Comparison of ENCODE assay signal across 11 mouse cellular contexts in genomic region chr11:96315344-96315681, GRCm38 (mm10). TPM values are rescaled to one million over a fixed set of nuclear protein-coding genes. Genes with fewer than 3 reads are reported as not detected.
DNase-seq lines count a peak whose midpoint lies in the region; ATAC-seq and TF ChIP-seq lines count a peak whose summit lies in the region.
"Had no signal": no experiment of that assay in that cellular context is flagged by ENCODE, and none has a peak within 500 bp of the region (broad histone marks: within the 10 kb centered on the region; RNA-seq: fewer than 3 reads in every experiment).

No protein-coding gene starts in this region.

- ATAC-seq in heart, postnatal 0 days (ENCODE audit: insufficient read depth, low read depth): no peak
- no peak for ATAC-seq in hindbrain, embryonic 14.5 days (ENCODE audit: low FRiP score)
- no peak for ATAC-seq in liver, embryonic 15.5 days (ENCODE audit: insufficient read depth)
- no peak for ATAC-seq in forebrain, embryonic 13.5 days

- no peak for TF ChIP-seq CTCF in heart, postnatal 0 days (IDR thresholded peaks at IDR 0.05; ENCODE audit: low read depth)

- H3K9ac ChIP-seq in heart, postnatal 0 days (replicated peaks; ENCODE audit: low read depth, low read length): no peak overlapping the region
- H3K9ac ChIP-seq in hindbrain, embryonic 14.5 days: peak overlapping the region; percentile 97
- H3K9ac ChIP-seq in liver, embryonic 15.5 days: no peak overlapping the region
- H3K9ac ChIP-seq in forebrain, embryonic 13.5 days: no peak overlapping the region
- H3K9ac ChIP-seq: liver, embryonic 14.5 days had no signal

- H3K4me3 ChIP-seq in heart, postnatal 0 days (ENCODE audit: low read depth, low read length): peak overlapping the region; percentile 12
- peak overlapping the region; percentile 95 for H3K4me3 ChIP-seq in brown adipose tissue, adult 24 weeks (ENCODE audit: insufficient read depth, low read depth, low read length)
- peak overlapping the region; percentile 48 for H3K4me3 ChIP-seq in hindbrain, embryonic 14.5 days (replicated peaks; ENCODE audit: low read length)
- no peak overlapping the region for H3K4me3 ChIP-seq in liver, embryonic 15.5 days (replicated peaks)
- no peak overlapping the region for H3K4me3 ChIP-seq in forebrain, embryonic 13.5 days
- H3K4me3 ChIP-seq: erythroblast, embryonic 14.5 days had no signal

- H3K27ac ChIP-seq in heart, postnatal 0 days (ENCODE audit: low read depth): no peak overlapping the region
- H3K27ac ChIP-seq in brown adipose tissue, adult 24 weeks (replicated peaks; ENCODE audit: low read depth, low read length): peak overlapping the region; percentile 95
- peak overlapping the region; percentile 99 for H3K27ac ChIP-seq in hindbrain, embryonic 14.5 days
- H3K27ac ChIP-seq in liver, embryonic 15.5 days (replicated peaks): no peak overlapping the region
- no peak overlapping the region for H3K27ac ChIP-seq in forebrain, embryonic 13.5 days
- H3K27ac ChIP-seq: liver, embryonic 14.5 days had no signal

- peaks cover 100% of the 10 kb centered on the region for H3K27me3 ChIP-seq in heart, postnatal 0 days (ENCODE audit: control insufficient read depth, insufficient read depth, low read length)
- H3K27me3 ChIP-seq in hindbrain, embryonic 14.5 days (ENCODE audit: control insufficient read depth, insufficient read depth, low read length): peaks cover 89% of the 10 kb centered on the region
- H3K27me3 ChIP-seq in liver, embryonic 15.5 days: peaks cover 100% of the 10 kb centered on the region
- peaks cover 100% of the 10 kb centered on the region for H3K27me3 ChIP-seq in forebrain, embryonic 13.5 days

- peak overlapping the region; percentile 41 for H3K4me2 ChIP-seq in heart, postnatal 0 days (ENCODE audit: low read depth, low read length)
- H3K4me2 ChIP-seq in hindbrain, embryonic 14.5 days (replicated peaks): peak overlapping the region; percentile 77
- H3K4me2 ChIP-seq in liver, embryonic 15.5 days: 0 out of 2 replicates have a peak overlapping the region, but pooled peaks have one; percentile 18
- H3K4me2 ChIP-seq in forebrain, embryonic 13.5 days: no peak overlapping the region

- H3K36me3 ChIP-seq in heart, postnatal 0 days (replicated peaks; ENCODE audit: control insufficient read depth, insufficient read depth, low read length): no peaks in the 10 kb centered on the region
- H3K36me3 ChIP-seq in hindbrain, embryonic 14.5 days (replicated peaks; ENCODE audit: control insufficient read depth, insufficient read depth): no peaks in the 10 kb centered on the region
- H3K36me3 ChIP-seq in liver, embryonic 15.5 days (replicated peaks): no peaks in the 10 kb centered on the region
- H3K36me3 ChIP-seq in forebrain, embryonic 13.5 days (ENCODE audit: poor library complexity, severe bottlenecking): no peaks in the 10 kb centered on the region

- 13% methylated on average over 5 of the region's 5 CpGs for WGBS in heart, postnatal 0 days
- WGBS in hindbrain, embryonic 14.5 days: under 1% methylated on average over 5 of the region's 5 CpGs
- 22% methylated on average over 5 of the region's 5 CpGs for WGBS in liver, embryonic 15.5 days (ENCODE audit: insufficient replicate concordance)
- WGBS in forebrain, embryonic 13.5 days: 3% methylated on average over 5 of the region's 5 CpGs

- DNase-seq in heart, postnatal 0 days (ENCODE audit: low spot score): no peak
- no peak for DNase-seq in heart, adult 8-10 months (ENCODE audit: low spot score)
- no peak for DNase-seq in hindbrain, embryonic 14.5 days (ENCODE audit: low spot score)
- DNase-seq in cerebellum, postnatal 36 days: no peak
- DNase-seq in layer of hippocampus, adult 9-10 months (ENCODE audit: low spot score): no peak
- DNase-seq: cerebellum, adult 11-12 months had no signal

- H3K4me1 ChIP-seq in heart, postnatal 0 days (ENCODE audit: control insufficient read depth, insufficient read depth): no peaks in the 10 kb centered on the region
- H3K4me1 ChIP-seq in brown adipose tissue, adult 24 weeks (ENCODE audit: control insufficient read depth, insufficient read depth, insufficient read length, low read length): peaks cover 13% of the 10 kb centered on the region
- H3K4me1 ChIP-seq in hindbrain, embryonic 14.5 days (replicated peaks; ENCODE audit: control insufficient read depth, insufficient read depth, low read length): no peaks in the 10 kb centered on the region; the same call in 1 of the 2 replicates
- peaks cover 3% of the 10 kb centered on the region; the same call in 1 of the 2 replicates for H3K4me1 ChIP-seq in liver, embryonic 15.5 days (replicated peaks)
- no peaks in the 10 kb centered on the region for H3K4me1 ChIP-seq in forebrain, embryonic 13.5 days

- TF ChIP-seq EP300 in heart, postnatal 0 days (IDR thresholded peaks at IDR 0.05; ENCODE audit: low read depth): no peak

- H3K9me3 ChIP-seq in heart, postnatal 0 days (replicated peaks; ENCODE audit: control insufficient read depth, low read length): no peaks in the 10 kb centered on the region
- no peaks in the 10 kb centered on the region for H3K9me3 ChIP-seq in hindbrain, embryonic 14.5 days (ENCODE audit: control insufficient read depth, low read length)
- H3K9me3 ChIP-seq in liver, embryonic 15.5 days (replicated peaks): no peaks in the 10 kb centered on the region
- no peaks in the 10 kb centered on the region for H3K9me3 ChIP-seq in forebrain, embryonic 13.5 days (replicated peaks)

RNA-seq across cellular contexts. Expression of gene Hoxb4, which starts 2.8 kb away (rescaled TPM):
- 0.39 and 2.3 TPM in 2 replicates for total RNA-seq in heart, postnatal 0 days (2014; rRNA removed; ENCODE audit: low replicate concordance)
- 0.19 and 0.25 TPM in 2 replicates for polyA plus RNA-seq in heart, postnatal 0 days (2015; fragmentation: Nextera tagmentation; extraction: Ambion mirVana)
- under 1 TPM; 0.35 to 0.63 (median 0.53) TPM for total RNA-seq in heart, adult 8-10 months (2022)
- 6.0 and 6.4 TPM in 2 replicates for polyA plus RNA-seq in brown adipose tissue, adult 24 weeks (2012; ENCODE audit: insufficient read depth, insufficient read length, missing spikeins)
- 4.0 and 5.4 TPM in 2 replicates for polyA plus RNA-seq in hindbrain, embryonic 14.5 days (2014; fragmentation: Nextera tagmentation; extraction: Ambion mirVana)
- polyA plus RNA-seq in liver, embryonic 15.5 days (2015; fragmentation: Nextera tagmentation; extraction: Ambion mirVana): 0.10 TPM in 2 replicates
- not detected in 2 replicates for polyA plus RNA-seq in forebrain, embryonic 13.5 days (2015; fragmentation: Nextera tagmentation; extraction: Ambion mirVana)
- polyA plus RNA-seq: erythroblast, embryonic 14.5 days had no signal

RNA-seq across cellular contexts. Expression of gene Hoxb3, which starts 7.8 kb away (rescaled TPM):
- 0.08 and 0.66 TPM in 2 replicates for total RNA-seq in heart, postnatal 0 days (2014; rRNA removed; ENCODE audit: low replicate concordance)
- polyA plus RNA-seq in heart, postnatal 0 days (2015; fragmentation: Nextera tagmentation; extraction: Ambion mirVana): 0.15 and 0.32 TPM in 2 replicates
- under 1 TPM; 0.25 to 0.37 (median 0.30) TPM for total RNA-seq in heart, adult 8-10 months (2022)
- polyA plus RNA-seq in brown adipose tissue, adult 24 weeks (2012; ENCODE audit: insufficient read depth, insufficient read length, missing spikeins): 1.7 and 2.0 TPM in 2 replicates
- 12.8 and 17.2 TPM in 2 replicates for polyA plus RNA-seq in hindbrain, embryonic 14.5 days (2014; fragmentation: Nextera tagmentation; extraction: Ambion mirVana)
- 0.05 and 0.26 TPM in 2 replicates for polyA plus RNA-seq in liver, embryonic 15.5 days (2015; fragmentation: Nextera tagmentation; extraction: Ambion mirVana)
- polyA plus RNA-seq in forebrain, embryonic 13.5 days (2015; fragmentation: Nextera tagmentation; extraction: Ambion mirVana): not detected in 2 replicates
- polyA plus RNA-seq: erythroblast, embryonic 14.5 days had no signal

RNA-seq across cellular contexts. Expression of gene Hoxb5, which starts 12.2 kb away (rescaled TPM):
- 0.19 TPM in 1 of 2 replicates, not detected in the other for total RNA-seq in heart, postnatal 0 days (2014; rRNA removed; ENCODE audit: low replicate concordance)
- 0.08 and 0.25 TPM in 2 replicates for polyA plus RNA-seq in heart, postnatal 0 days (2015; fragmentation: Nextera tagmentation; extraction: Ambion mirVana)
- under 1 TPM in 1 of 4 experiments, not detected in 3; 0.11 TPM for total RNA-seq in heart, adult 8-10 months (2022)
- polyA plus RNA-seq in brown adipose tissue, adult 24 weeks (2012; ENCODE audit: insufficient read depth, insufficient read length, missing spikeins): 1.1 and 1.2 TPM in 2 replicates
- 140 and 157 TPM in 2 replicates for polyA plus RNA-seq in hindbrain, embryonic 14.5 days (2014; fragmentation: Nextera tagmentation; extraction: Ambion mirVana)
- polyA plus RNA-seq in liver, embryonic 15.5 days (2015; fragmentation: Nextera tagmentation; extraction: Ambion mirVana): 0.30 and 0.37 TPM in 2 replicates
- polyA plus RNA-seq in forebrain, embryonic 13.5 days (2015; fragmentation: Nextera tagmentation; extraction: Ambion mirVana): 0.09 TPM in 1 of 2 replicates, not detected in the other
- polyA plus RNA-seq: erythroblast, embryonic 14.5 days had no signal

RNA-seq across cellular contexts. Expression of gene Hoxb6, which starts 23.0 kb away (rescaled TPM):
- not detected in 2 replicates for total RNA-seq in heart, postnatal 0 days (2014; rRNA removed; ENCODE audit: low replicate concordance)
- not detected in 2 replicates for polyA plus RNA-seq in heart, postnatal 0 days (2015; fragmentation: Nextera tagmentation; extraction: Ambion mirVana)
- not detected for total RNA-seq in heart, adult 8-10 months (2022)
- 0.91 and 1.9 TPM in 2 replicates for polyA plus RNA-seq in brown adipose tissue, adult 24 weeks (2012; ENCODE audit: insufficient read depth, insufficient read length, missing spikeins)
- 71.4 and 90.1 TPM in 2 replicates for polyA plus RNA-seq in hindbrain, embryonic 14.5 days (2014; fragmentation: Nextera tagmentation; extraction: Ambion mirVana)
- 0.06 TPM in 1 of 2 replicates, not detected in the other for polyA plus RNA-seq in liver, embryonic 15.5 days (2015; fragmentation: Nextera tagmentation; extraction: Ambion mirVana)
- polyA plus RNA-seq in forebrain, embryonic 13.5 days (2015; fragmentation: Nextera tagmentation; extraction: Ambion mirVana): not detected in 2 replicates
- polyA plus RNA-seq: erythroblast, embryonic 14.5 days had no signal

RNA-seq across cellular contexts. Expression of gene Hoxb7, which starts 28.9 kb away (rescaled TPM):
- not detected in 2 replicates for total RNA-seq in heart, postnatal 0 days (2014; rRNA removed; ENCODE audit: low replicate concordance)
- polyA plus RNA-seq in heart, postnatal 0 days (2015; fragmentation: Nextera tagmentation; extraction: Ambion mirVana): 0.20 TPM in 1 of 2 replicates, not detected in the other
- total RNA-seq in heart, adult 8-10 months (2022): not detected
- polyA plus RNA-seq in brown adipose tissue, adult 24 weeks (2012; ENCODE audit: insufficient read depth, insufficient read length, missing spikeins): 2.1 and 2.6 TPM in 2 replicates
- 40.8 and 45.6 TPM in 2 replicates for polyA plus RNA-seq in hindbrain, embryonic 14.5 days (2014; fragmentation: Nextera tagmentation; extraction: Ambion mirVana)
- polyA plus RNA-seq in liver, embryonic 15.5 days (2015; fragmentation: Nextera tagmentation; extraction: Ambion mirVana): 0.15 and 0.24 TPM in 2 replicates
- not detected in 2 replicates for polyA plus RNA-seq in forebrain, embryonic 13.5 days (2015; fragmentation: Nextera tagmentation; extraction: Ambion mirVana)
- polyA plus RNA-seq: erythroblast, embryonic 14.5 days had no signal

Comparison
In these comparisons a context has a peak if more than half of its experiments do, and no peak if none do; other contexts are left out.
1. H3K27ac ChIP-seq: peak in brown adipose tissue, adult 24 weeks (single experiment) and hindbrain, embryonic 14.5 days (single experiment); none in heart, postnatal 0 days (single experiment), liver, embryonic 15.5 days (single experiment) and forebrain, embryonic 13.5 days (single experiment).
2. H3K4me3 ChIP-seq: peak in heart, postnatal 0 days (single experiment), brown adipose tissue, adult 24 weeks (single experiment) and hindbrain, embryonic 14.5 days (single experiment); none in liver, embryonic 15.5 days (single experiment) and forebrain, embryonic 13.5 days (single experiment).
3. RNA of gene Hoxb5, which starts 12.2 kb away (polyA plus RNA-seq): 140 to 157 TPM in hindbrain, embryonic 14.5 days; 1.1 to 1.2 TPM in brown adipose tissue, adult 24 weeks, 0.30 to 0.37 TPM in liver, embryonic 15.5 days, 0.08 to 0.25 TPM in heart, postnatal 0 days and 0.09 TPM in forebrain, embryonic 13.5 days; every median in the first group is over 10 times any median in the second.